Mouse (Mus musculus) kidney, embryonic 14.5 days (tissue): ENCODE results near the gene Lmod3. TPM values are rescaled to one million over a fixed set of nuclear protein-coding genes. Genes with fewer than 3 reads are reported as not detected.

ENCODE experiments used
- ATAC-seq: fragments of 200-750 bp; cut with Nextera tagmentation; 2 replicates; pipeline ENCODE4 v1.8.0; 2017; ENCODE audit warnings: moderate number of reproducible peaks, mild to moderate bottlenecking, moderate TSS enrichment, moderate library complexity; ENCODE audit not compliant: low FRiP score, low TSS enrichment
- H3K27ac ChIP-seq: fragments of 300-500 bp; sonication (generic); 2 replicates; pipeline ENCODE4 v1.5.1; 2014; ENCODE audit warnings: low read depth, mild to moderate bottlenecking, low read length, moderate library complexity, mixed read lengths
- H3K27me3 ChIP-seq: fragments of 300-500 bp; sonication (generic); 2 replicates; pipeline ENCODE4 v1.6.1; 2014; ENCODE audit warnings: mild to moderate bottlenecking, low read length; ENCODE audit not compliant: control insufficient read depth, insufficient read depth
- H3K36me3 ChIP-seq: fragments of 300-500 bp; sonication (generic); 2 replicates; pipeline ENCODE4 v1.6.1; 2014; ENCODE audit warnings: low read length, mixed read lengths; ENCODE audit not compliant: control insufficient read depth, insufficient read depth
- H3K4me1 ChIP-seq: fragments of 300-500 bp; sonication (generic); 2 replicates; pipeline ENCODE4 v1.6.1; 2014; ENCODE audit warnings: low read length, mixed read lengths; ENCODE audit not compliant: control insufficient read depth, insufficient read depth
- H3K4me2 ChIP-seq: fragments of 300-500 bp; sonication (generic); replicated peaks from 2 replicates; pipeline ENCODE4 v1.6.1; 2014; ENCODE audit warnings: low read depth, mild to moderate bottlenecking, low read length
- H3K4me3 ChIP-seq: fragments of 300-500 bp; sonication (generic); 2 replicates; pipeline ENCODE4 v1.5.1; 2014; ENCODE audit warnings: mild to moderate bottlenecking, low read length
- H3K9ac ChIP-seq: fragments of 300-500 bp; sonication (generic); 2 replicates; pipeline ENCODE4 v1.6.1; 2014; ENCODE audit warnings: low read depth, mild to moderate bottlenecking, low read length, moderate library complexity
- H3K9me3 ChIP-seq: fragments of 300-500 bp; sonication (generic); 2 replicates; pipeline ENCODE4 v1.6.1; 2016; ENCODE audit warnings: low read length; ENCODE audit not compliant: control insufficient read depth
- WGBS: fragments of 180-500 bp; shearing (Covaris S2); extraction: QIAGEN DNeasy Blood & Tissue Kit; methylation state at CpG from one replicate; pipeline ENCODE4 v1.1.7; 2014; 5-methylcytosine and 5-hydroxymethylcytosine counted together
- polyA plus RNA-seq: library from polyadenylated mRNA; unstranded; fragments of >200 nt; fragmentation: Nextera tagmentation; extraction: Ambion mirVana; gene quantifications from 2 replicates; pipeline ENCODE4 v1.2.1, GENCODE M21; 2014

The Lmod3 gene
- polyA plus RNA-seq: 0.09 TPM in 1 of 2 replicates, not detected in the other

GRCm38 (mm10) chr6:97252711-97253221, at the start of gene Lmod3:
TSS of gene Lmod3 (minus strand) at chr6:97252759.
- Histone ChIP-seq H3K4me2 (no peak within 1 kb of the TSS), H3K4me3 (no peak within 1 kb of the TSS), H3K9ac (no peak within 1 kb of the TSS), H3K4me1 (no peaks in the 10 kb centered on the region), H3K9me3 (no peaks in the 10 kb centered on the region), H3K27ac (no peak within 1 kb of the TSS), H3K36me3 (no peaks in the 10 kb centered on the region), H3K27me3 (no peaks in the 10 kb centered on the region)
- ATAC-seq: no peak
- WGBS: 34% methylated on average over 9 of the region's 9 CpGs

GRCm38 (mm10) chr6:97302303-97302702, 49.7 kb upstream of the Lmod3 start:
- Histone ChIP-seq H3K4me3 (no peak overlapping the region), H3K27me3 (no peaks in the 10 kb centered on the region), H3K4me1 (no peaks in the 10 kb centered on the region), H3K4me2 (no peak overlapping the region), H3K9me3 (no peaks in the 10 kb centered on the region), H3K27ac (no peak overlapping the region), H3K9ac (no peak overlapping the region), H3K36me3 (peaks cover 30% of the 10 kb centered on the region; the same call in 1 of the 2 replicates)
- WGBS: 95% methylated on average over 7 of the region's 7 CpGs
- ATAC-seq: no peak

- Histone ChIP-seq H3K9ac (no peak overlapping the region), H3K9me3 (no peaks in the 10 kb centered on the region), H3K27ac (no peak overlapping the region), H3K4me3 (no peak overlapping the region), H3K27me3 (no peaks in the 10 kb centered on the region), H3K4me1 (no peaks in the 10 kb centered on the region), H3K4me2 (no peak overlapping the region), H3K36me3 (peaks cover 40% of the 10 kb centered on the region)
- no peak for ATAC-seq
- 95% methylated on average over 6 of the region's 6 CpGs for WGBS
Observed at GRCm38 (mm10) chr6:97300659-97301058, 48.1 kb upstream of the Lmod3 start.

- Histone ChIP-seq H3K9ac (no peak overlapping the region), H3K27ac (no peak overlapping the region), H3K9me3 (no peaks in the 10 kb centered on the region), H3K27me3 (no peaks in the 10 kb centered on the region), H3K4me2 (no peak overlapping the region), H3K36me3 (peaks cover 45% of the 10 kb centered on the region), H3K4me3 (no peak overlapping the region), H3K4me1 (no peaks in the 10 kb centered on the region)
- 94% methylated on average over 6 of the region's 6 CpGs for WGBS
- no peak for ATAC-seq
Observed at GRCm38 (mm10) chr6:97300180-97300579, 47.6 kb upstream of the Lmod3 start.

GRCm38 (mm10) chr6:97297151-97297550, 44.6 kb upstream of the Lmod3 start:
- H3K9me3 ChIP-seq: no peaks in the 10 kb centered on the region
- no peak overlapping the region for H3K9ac ChIP-seq
- H3K4me2 ChIP-seq: no peak overlapping the region
- 84% methylated on average over 3 of the region's 3 CpGs for WGBS
- no peak for ATAC-seq
- H3K27ac ChIP-seq: no peak overlapping the region
- no peaks in the 10 kb centered on the region for H3K27me3 ChIP-seq
- H3K4me3 ChIP-seq: no peak overlapping the region
- peaks cover 36% of the 10 kb centered on the region for H3K36me3 ChIP-seq
- no peaks in the 10 kb centered on the region for H3K4me1 ChIP-seq

GRCm38 (mm10) chr6:97295866-97296527, 43.4 kb upstream of the Lmod3 start:
- Histone ChIP-seq H3K9ac (no peak overlapping the region), H3K4me3 (no peak overlapping the region), H3K4me2 (no peak overlapping the region), H3K27me3 (no peaks in the 10 kb centered on the region), H3K36me3 (peaks cover 32% of the 10 kb centered on the region), H3K9me3 (no peaks in the 10 kb centered on the region), H3K4me1 (no peaks in the 10 kb centered on the region), H3K27ac (no peak overlapping the region)
- 94% methylated on average over 21 of the region's 21 CpGs for WGBS
- no peak for ATAC-seq

- Histone ChIP-seq H3K4me3 (no peak overlapping the region), H3K4me2 (no peak overlapping the region), H3K27me3 (no peaks in the 10 kb centered on the region), H3K36me3 (peaks cover 32% of the 10 kb centered on the region), H3K27ac (no peak overlapping the region), H3K9me3 (no peaks in the 10 kb centered on the region), H3K4me1 (no peaks in the 10 kb centered on the region), H3K9ac (no peak overlapping the region)
- WGBS: 86% methylated on average over 9 of the region's 9 CpGs
- no peak for ATAC-seq
Observed at GRCm38 (mm10) chr6:97295416-97295815, 42.9 kb upstream of the Lmod3 start.

- H3K27me3 ChIP-seq: no peaks in the 10 kb centered on the region
- H3K9me3 ChIP-seq: no peaks in the 10 kb centered on the region
- no peaks in the 10 kb centered on the region for H3K4me1 ChIP-seq
- WGBS: 78% methylated on average over 12 of the region's 12 CpGs
- H3K27ac ChIP-seq: no peak overlapping the region
- H3K4me2 ChIP-seq: no peak overlapping the region
- no peak overlapping the region for H3K9ac ChIP-seq
- peaks cover 28% of the 10 kb centered on the region for H3K36me3 ChIP-seq
- no peak overlapping the region for H3K4me3 ChIP-seq
- no peak for ATAC-seq
Observed at GRCm38 (mm10) chr6:97293667-97294569, 41.4 kb upstream of the Lmod3 start.

- Histone ChIP-seq H3K9ac (no peak overlapping the region), H3K36me3 (peaks cover 22% of the 10 kb centered on the region), H3K4me3 (no peak overlapping the region), H3K4me1 (no peaks in the 10 kb centered on the region), H3K27ac (no peak overlapping the region), H3K9me3 (no peaks in the 10 kb centered on the region), H3K4me2 (no peak overlapping the region), H3K27me3 (no peaks in the 10 kb centered on the region)
- no peak for ATAC-seq
- 85% methylated on average over 5 of the region's 5 CpGs for WGBS
Observed at GRCm38 (mm10) chr6:97292894-97293293, 40.3 kb upstream of the Lmod3 start.
